Mouse (Mus musculus) spleen, adult 2 months (tissue): ENCODE measurements around the gene Spata5. TPM values are rescaled to one million over a fixed set of nuclear protein-coding genes. Genes with fewer than 3 reads are reported as not detected.

Experiments used
- DNase-seq, 2 experiments: peaks; one replicate each; pipeline versions ENCODE4 v3.0.0 to v3.0.0-alpha.2; 2012 to 2021; ENCODE audit warnings: low spot score in 2 of 2, low read depth in 1 of 2
- H3K27ac ChIP-seq: fragments of 200-500 bp; 2 replicates; pipeline ENCODE4 v1.5.1; 2012; ENCODE audit warnings: low read length, inconsistent platforms; ENCODE audit not compliant: insufficient read depth
- H3K27me3 ChIP-seq: fragments of 200-500 bp; 2 replicates; pipeline ENCODE4 v1.6.1; 2012; ENCODE audit warnings: mild to moderate bottlenecking, moderate library complexity, low read length, inconsistent platforms; ENCODE audit not compliant: control insufficient read depth, insufficient read depth
- H3K36me3 ChIP-seq: fragments of 200-500 bp; 2 replicates; pipeline ENCODE4 v1.6.1; 2012; ENCODE audit warnings: mild to moderate bottlenecking, low read length, inconsistent platforms; ENCODE audit not compliant: control insufficient read depth, insufficient read depth
- H3K4me1 ChIP-seq: fragments of 200-500 bp; 2 replicates; pipeline ENCODE4 v1.6.1; 2011; ENCODE audit warnings: inconsistent platforms; ENCODE audit not compliant: control insufficient read depth, insufficient read depth, insufficient read length
- H3K4me3 ChIP-seq: fragments of 200-500 bp; 2 replicates; pipeline ENCODE4 v1.5.1; 2011; ENCODE audit warnings: mild to moderate bottlenecking, inconsistent platforms; ENCODE audit not compliant: insufficient read depth, insufficient read length; ENCODE audit errors: extremely low read depth
- CTCF ChIP-seq: fragments of 200-500 bp; IDR thresholded peaks from 2 replicates; pipeline ENCODE4 v1.5.1; 2011; ENCODE audit warnings: mild to moderate bottlenecking, inconsistent platforms; ENCODE audit not compliant: insufficient read depth, insufficient read length, insufficient replicate concordance; ENCODE audit errors: extremely low read depth
- POLR2A ChIP-seq: fragments of 200-500 bp; IDR thresholded peaks from 2 replicates; pipeline ENCODE4 v1.6.1; 2011; ENCODE audit warnings: low read depth, low read length, inconsistent platforms
- WGBS: fragments of 180-500 bp; shearing (Covaris S2); methylation state at CpG from one replicate; pipeline ENCODE4 v1.1.7; 2018; 5-methylcytosine and 5-hydroxymethylcytosine counted together
- polyA plus RNA-seq: library from polyadenylated mRNA; depleted of rRNA; stranded (reverse); fragments of >200 nt; gene quantifications from 2 replicates; pipeline ENCODE4 v1.2.3, GENCODE M21; 2012

The Spata5 gene
- polyA plus RNA-seq, 1 experiment: 2.3 TPM

DNA sequence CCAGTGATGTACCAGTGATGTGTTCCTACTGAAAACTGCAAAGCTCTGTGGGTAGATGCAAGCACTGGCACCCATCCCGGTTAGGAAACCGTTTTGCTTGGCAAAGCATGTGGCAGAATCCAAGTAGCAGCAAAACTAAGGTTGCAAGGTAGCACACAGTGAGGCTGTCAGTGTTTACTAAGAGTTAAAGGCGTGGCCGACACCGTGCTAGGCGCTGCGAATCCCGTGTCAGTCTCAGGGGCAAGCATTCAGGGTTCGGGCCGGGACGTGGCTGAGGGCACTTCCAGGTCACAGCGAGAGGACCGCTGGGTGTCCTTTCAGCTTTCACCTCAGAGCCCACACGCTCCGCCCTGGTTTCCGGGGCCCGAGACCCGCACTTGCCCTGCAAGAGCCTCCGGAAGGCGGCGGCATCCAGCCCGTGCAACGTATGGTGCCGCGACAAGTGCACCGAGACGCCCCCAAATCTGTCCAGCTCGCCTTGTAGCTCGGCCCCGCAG lies 687 bp upstream of the Spata5 start:
- Histone ChIP-seq H3K4me3 (peak overlapping the region; percentile 75), H3K36me3 (no peaks in the 10 kb centered on the region), H3K4me1 (no peaks in the 10 kb centered on the region; the same call in 1 of the 2 replicates), H3K27me3 (no peaks in the 10 kb centered on the region), H3K27ac (peak overlapping the region; percentile 93)
- peak; percentile 5 to 77 for DNase-seq
- under 1% methylated on average over 30 of the region's 30 CpGs for WGBS
- no peak for TF ChIP-seq POLR2A
- no peak for TF ChIP-seq CTCF

DNA sequence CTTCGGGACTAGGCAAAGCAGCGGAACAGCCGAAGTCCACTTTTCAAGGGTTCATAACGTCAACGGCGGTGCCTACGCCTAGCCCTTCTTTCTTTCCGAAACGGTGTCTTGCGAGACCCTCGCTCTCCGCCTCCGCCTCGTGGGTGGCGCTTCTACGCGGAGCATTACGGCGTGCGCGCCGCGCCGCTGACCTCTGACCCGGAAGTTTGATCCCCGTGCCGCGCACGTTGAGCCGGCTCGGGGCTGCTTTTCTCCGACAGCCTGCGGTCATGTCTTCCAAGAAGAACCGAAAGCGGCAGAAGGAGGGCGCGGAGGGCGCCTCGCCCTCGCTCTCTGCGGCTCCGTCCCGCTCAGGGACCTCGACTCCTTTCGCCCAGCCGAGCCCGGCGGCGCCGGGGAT lies 376 bp downstream of the Spata5 start, which contains the start of gene Nudt6:
Gene Nudt6, minus strand, starts transcription at position 140 of the 400 bp plus-strand sequence.
- no peaks in the 10 kb centered on the region; the same call in 1 of the 2 replicates for H3K4me1 ChIP-seq
- TF ChIP-seq CTCF (no peak), POLR2A (peak; percentile 31; the same call in 1 of the 2 replicates)
- no peaks in the 10 kb centered on the region; the same call in 1 of the 2 replicates for H3K36me3 ChIP-seq
- no peaks in the 10 kb centered on the region for H3K27me3 ChIP-seq
- peak within 1 kb of the TSS; percentile 79 for H3K4me3 ChIP-seq
- peak within 1 kb of the TSS; percentile 97 for H3K27ac ChIP-seq
- DNase-seq: peak; percentile 88
- WGBS: under 1% methylated on average over 50 of the region's 50 CpGs

DNA sequence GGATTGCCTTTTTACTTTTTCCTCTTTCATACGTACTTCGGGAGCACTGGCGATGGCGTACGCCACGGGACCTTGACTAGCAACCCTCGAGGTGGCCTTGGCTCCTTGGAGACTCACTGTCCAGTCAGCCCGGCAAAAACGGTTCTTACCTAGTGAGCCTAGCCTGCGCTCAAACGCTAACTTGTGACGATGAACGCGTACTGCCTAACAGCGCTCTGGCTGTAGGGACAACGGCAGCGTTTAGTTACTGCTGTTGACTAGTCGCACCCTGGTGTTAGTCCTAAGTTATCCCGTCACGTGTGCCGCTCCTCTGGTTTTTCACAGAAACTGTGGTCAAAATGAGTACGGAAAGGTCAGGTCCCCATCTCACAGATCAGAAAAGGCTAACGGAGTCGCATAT lies 945 bp downstream of the Spata5 start:
- peak in 1 of 2 experiments; percentile 11 for DNase-seq
- WGBS: under 1% methylated on average over 24 of the region's 24 CpGs
- H3K36me3 ChIP-seq: peaks cover 3% of the 10 kb centered on the region; the same call in 1 of the 2 replicates

DNA sequence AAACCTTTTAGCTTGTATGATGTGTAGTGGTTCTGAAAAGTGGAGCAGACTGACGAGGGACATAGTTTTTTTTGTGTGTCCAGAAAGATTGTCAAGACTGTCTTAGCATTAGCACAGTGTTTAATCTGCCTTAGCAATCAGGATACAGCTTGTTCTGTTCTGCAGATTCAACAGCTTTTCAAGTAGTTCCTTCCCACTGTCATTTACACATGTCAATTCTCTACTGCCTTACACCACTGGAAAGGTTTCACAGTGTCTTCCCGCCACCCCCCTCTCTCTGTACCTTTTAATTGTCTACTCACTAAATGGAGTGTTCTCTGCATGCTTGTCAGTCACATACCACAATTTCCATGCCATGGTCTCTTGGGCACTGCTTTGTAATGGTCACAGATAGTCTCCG lies 1.5 kb downstream of the Spata5 start:
- no peak for TF ChIP-seq POLR2A
- TF ChIP-seq CTCF: no peak
- H3K4me1 ChIP-seq: no peaks in the 10 kb centered on the region; the same call in 1 of the 2 replicates
- H3K36me3 ChIP-seq: peaks cover 4% of the 10 kb centered on the region
- no peak for DNase-seq
- 9% methylated on average over 3 of the region's 3 CpGs for WGBS
- peak overlapping the region; percentile 79 for H3K4me3 ChIP-seq
- H3K27me3 ChIP-seq: no peaks in the 10 kb centered on the region
- no peak overlapping the region for H3K27ac ChIP-seq

More for the DNA sequence above, 945 bp downstream of the Spata5 start:
- Histone ChIP-seq H3K27ac (peak overlapping the region; percentile 97), H3K4me1 (no peaks in the 10 kb centered on the region; the same call in 1 of the 2 replicates), H3K27me3 (no peaks in the 10 kb centered on the region), H3K4me3 (peak overlapping the region; percentile 79)
- TF ChIP-seq POLR2A (no peak), CTCF (no peak)

DNA sequence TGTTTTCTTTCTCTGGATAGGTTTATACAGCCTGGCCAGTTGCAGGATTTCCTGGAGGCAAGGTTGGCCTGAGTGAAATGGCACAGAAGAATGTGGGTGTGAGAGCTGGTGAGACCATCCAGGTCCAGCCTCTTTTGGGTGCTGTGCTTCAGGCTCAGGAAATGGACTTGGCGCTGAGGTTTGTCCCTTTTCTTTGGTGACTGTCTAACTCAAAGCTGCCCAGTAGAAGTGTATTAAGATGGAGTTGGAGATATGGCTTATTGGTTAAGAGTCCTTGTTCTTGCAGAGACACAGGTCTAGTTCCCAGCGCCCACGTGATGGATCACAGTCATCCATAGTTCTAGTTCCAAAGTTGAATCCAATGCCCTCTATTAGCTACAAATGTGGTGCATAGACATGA lies 6.4 kb downstream of the Spata5 start:
- WGBS: 90% methylated on average over 3 of the region's 3 CpGs
- Histone ChIP-seq H3K4me3 (no peak overlapping the region), H3K27me3 (no peaks in the 10 kb centered on the region), H3K36me3 (peaks cover 10% of the 10 kb centered on the region), H3K4me1 (peaks cover 4% of the 10 kb centered on the region; the same call in 1 of the 2 replicates), H3K27ac (no peak overlapping the region)
- no peak for DNase-seq
- TF ChIP-seq CTCF: no peak
- TF ChIP-seq POLR2A: no peak

DNA sequence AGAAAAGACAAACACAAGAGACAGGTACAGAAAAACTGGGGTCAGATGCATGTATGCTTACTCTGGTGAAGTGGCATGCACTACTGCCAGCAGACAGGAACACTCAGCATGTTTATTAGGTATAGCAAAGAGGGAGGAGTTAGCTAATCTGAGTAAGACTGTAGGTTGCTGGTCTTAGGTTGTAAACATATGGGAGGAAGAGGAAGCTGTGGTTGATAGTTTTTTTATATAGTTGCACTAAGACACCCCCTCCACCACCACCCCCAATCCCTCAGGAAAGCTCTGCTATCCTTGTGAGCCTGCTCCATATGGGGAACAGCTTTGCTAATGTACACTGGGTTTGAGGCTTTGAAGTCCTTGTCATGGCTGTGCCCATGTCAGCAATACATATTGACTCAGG lies 10.7 kb downstream of the Spata5 start:
- TF ChIP-seq CTCF (no peak), POLR2A (no peak)
- no peak for DNase-seq
- Histone ChIP-seq H3K4me1 (peaks cover 4% of the 10 kb centered on the region; the same call in 1 of the 2 replicates), H3K27ac (no peak overlapping the region), H3K27me3 (no peaks in the 10 kb centered on the region), H3K36me3 (peaks cover 15% of the 10 kb centered on the region), H3K4me3 (no peak overlapping the region)

DNA sequence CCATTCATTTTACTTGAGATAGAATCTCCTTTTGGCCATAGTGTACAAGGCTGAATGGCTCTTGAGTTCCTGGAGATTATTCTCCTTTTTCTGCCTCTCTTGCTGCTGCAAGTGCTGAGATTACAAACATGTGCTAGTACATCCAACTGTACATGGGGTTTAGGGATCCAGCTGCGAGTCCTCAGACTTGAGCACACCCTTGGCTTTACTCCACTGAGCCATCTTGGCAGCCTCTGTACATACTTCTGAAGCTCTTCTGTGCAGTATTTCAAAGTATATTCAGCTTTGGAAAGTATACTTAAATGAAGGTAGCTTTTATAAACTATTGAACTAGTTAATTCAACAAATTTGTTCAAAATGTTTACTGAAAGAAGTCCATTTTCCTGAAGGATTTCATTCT lies 20.1 kb downstream of the Spata5 start:
- 96% methylated on average over 1 of the region's 1 CpGs for WGBS
- Histone ChIP-seq H3K27ac (no peak overlapping the region), H3K36me3 (peaks cover 14% of the 10 kb centered on the region), H3K27me3 (no peaks in the 10 kb centered on the region), H3K4me3 (no peak overlapping the region), H3K4me1 (no peaks in the 10 kb centered on the region)
- no peak for DNase-seq
- TF ChIP-seq POLR2A (no peak), CTCF (no peak)

DNA sequence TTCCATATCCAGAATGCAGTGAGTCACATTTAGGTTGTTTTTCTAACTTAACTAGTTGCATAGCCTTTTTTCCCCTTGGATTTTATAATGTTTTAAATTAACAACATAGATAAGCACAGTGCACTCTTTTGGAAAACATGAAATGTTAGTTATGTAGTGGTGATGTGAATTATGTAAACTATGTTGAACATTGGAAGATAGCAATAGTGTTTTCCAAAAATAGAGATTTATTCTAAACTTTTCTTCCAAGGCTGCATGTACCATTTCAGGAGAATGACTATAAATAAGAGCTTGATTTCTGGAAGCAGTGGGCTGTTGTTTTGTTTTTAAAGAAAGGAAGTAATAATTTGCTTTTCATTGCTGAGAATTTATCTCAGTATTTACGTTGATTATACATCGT lies 23.7 kb downstream of the Spata5 start:
- DNase-seq: no peak
- H3K27me3 ChIP-seq: no peaks in the 10 kb centered on the region
- H3K4me3 ChIP-seq: no peak overlapping the region
- TF ChIP-seq CTCF: no peak
- no peak for TF ChIP-seq POLR2A
- H3K27ac ChIP-seq: no peak overlapping the region
- peaks cover 8% of the 10 kb centered on the region for H3K36me3 ChIP-seq
- 94% methylated on average over 2 of the region's 2 CpGs for WGBS
- no peaks in the 10 kb centered on the region for H3K4me1 ChIP-seq
